Mouse (Mus musculus): ENCODE data around the gene Pkhd1.

The Pkhd1 gene

DNA sequence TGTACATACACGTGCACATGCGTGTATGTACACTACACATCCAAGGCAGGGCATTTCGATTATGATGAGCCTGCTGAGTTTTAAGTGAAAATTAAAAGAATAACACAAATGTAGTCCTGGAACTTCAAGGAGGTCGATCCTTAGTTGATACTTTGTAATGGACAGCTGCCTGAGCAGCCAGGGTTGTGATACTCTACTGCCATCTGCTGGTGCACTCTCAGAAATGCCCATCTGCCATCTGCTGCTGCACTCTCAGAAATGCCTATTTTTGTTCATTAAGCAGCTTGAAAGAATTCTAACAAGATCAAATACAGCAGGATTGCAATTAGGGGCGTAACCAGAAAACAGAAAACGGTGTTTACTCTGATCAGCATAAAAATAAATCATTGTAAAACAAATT lies 63.5 kb downstream of the Pkhd1 start:
- H3K36me3 ChIP-seq (ENCODE audit: insufficient read depth, low read length), result no peaks in the 10 kb centered on the region
- no peaks in the 10 kb centered on the region for H3K9me3 ChIP-seq (ENCODE audit: low read length)
- TF ChIP-seq POU5F1 (IDR thresholded peaks at IDR 0.05; ENCODE audit: borderline replicate concordance, low read length), result no peak
- TF ChIP-seq CTCF (conservative IDR thresholded peaks at IDR 0.05; ENCODE audit: low read length), result peak; percentile 84
- H3K4me3 ChIP-seq (replicated peaks; ENCODE audit: low read length), result no peak overlapping the region
- no peaks in the 10 kb centered on the region for H3K27me3 ChIP-seq (ENCODE audit: insufficient read depth, low read length)
- no peaks in the 10 kb centered on the region for H3K4me1 ChIP-seq (replicated peaks; ENCODE audit: low read depth, low read length)

GRCm38 (mm10) chr1:20551334-20551733 lies 66.5 kb downstream of the Pkhd1 start:
- Histone ChIP-seq H3K4me1 (replicated peaks; ENCODE audit: low read depth, low read length) (no peaks in the 10 kb centered on the region), H3K9me3 (ENCODE audit: low read length) (no peaks in the 10 kb centered on the region), H3K27me3 (ENCODE audit: insufficient read depth, low read length) (no peaks in the 10 kb centered on the region), H3K36me3 (ENCODE audit: insufficient read depth, low read length) (no peaks in the 10 kb centered on the region), H3K4me3 (replicated peaks; ENCODE audit: low read length) (no peak overlapping the region)
- no peak for TF ChIP-seq NANOG (IDR thresholded peaks at IDR 0.05; ENCODE audit: borderline replicate concordance, low read length)

- no peaks in the 10 kb centered on the region for H3K9me3 ChIP-seq (ENCODE audit: low read length)
- H3K27me3 ChIP-seq (ENCODE audit: insufficient read depth, low read length), result no peaks in the 10 kb centered on the region
- TF ChIP-seq NANOG (IDR thresholded peaks at IDR 0.05; ENCODE audit: borderline replicate concordance, low read length) (no peak), CTCF (conservative IDR thresholded peaks at IDR 0.05; ENCODE audit: low read length) (peak; percentile 83)
- H3K4me1 ChIP-seq (replicated peaks; ENCODE audit: low read depth, low read length), result no peaks in the 10 kb centered on the region
- no peak overlapping the region for H3K4me3 ChIP-seq (replicated peaks; ENCODE audit: low read length)
- no peaks in the 10 kb centered on the region for H3K36me3 ChIP-seq (ENCODE audit: insufficient read depth, low read length)
Measured at GRCm38 (mm10) chr1:20544526-20544925, 73.3 kb downstream of the Pkhd1 start.

GRCm38 (mm10) chr1:20513364-20514084 lies 104.3 kb downstream of the Pkhd1 start:
- no peak overlapping the region for H3K4me3 ChIP-seq (replicated peaks; ENCODE audit: low read length)

DNA sequence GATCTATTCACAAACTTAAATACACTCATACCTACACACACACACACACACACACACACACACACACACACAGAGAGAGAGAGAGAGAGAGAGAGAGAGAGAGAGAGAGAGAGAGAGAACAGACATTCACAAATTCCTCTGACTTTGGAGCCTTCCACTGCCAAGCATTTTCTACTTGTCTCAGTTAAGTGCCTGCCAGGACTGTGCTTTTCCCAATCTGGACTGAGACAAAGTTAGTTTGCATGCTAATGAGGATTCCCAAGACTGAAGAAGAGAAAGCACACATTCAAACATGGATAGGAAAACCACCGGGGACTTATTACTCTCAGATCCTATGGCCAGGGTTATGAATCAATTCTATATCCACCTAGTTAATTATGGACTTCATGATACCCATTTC lies 118.9 kb downstream of the Pkhd1 start:
- Histone ChIP-seq H3K4me1 (replicated peaks; ENCODE audit: low read depth, low read length) (no peaks in the 10 kb centered on the region), H3K4me3 (replicated peaks; ENCODE audit: low read length) (no peak overlapping the region), H3K36me3 (ENCODE audit: insufficient read depth, low read length) (no peaks in the 10 kb centered on the region), H3K27me3 (ENCODE audit: insufficient read depth, low read length) (no peaks in the 10 kb centered on the region), H3K9me3 (ENCODE audit: low read length) (no peaks in the 10 kb centered on the region)
- no peak for TF ChIP-seq CTCF (conservative IDR thresholded peaks at IDR 0.05; ENCODE audit: low read length)
- no peak for TF ChIP-seq POU5F1 (IDR thresholded peaks at IDR 0.05; ENCODE audit: borderline replicate concordance, low read length)
- TF ChIP-seq NANOG (IDR thresholded peaks at IDR 0.05; ENCODE audit: borderline replicate concordance, low read length), result no peak

More at GRCm38 (mm10) chr1:20513364-20514084, 104.3 kb downstream of the Pkhd1 start:
- H3K9me3 ChIP-seq (ENCODE audit: low read length), result 0 out of 2 replicates have a peak, but pooled peaks cover 3% of the 10 kb centered on the region
- no peaks in the 10 kb centered on the region for H3K27me3 ChIP-seq (ENCODE audit: insufficient read depth, low read length)
- H3K4me1 ChIP-seq (replicated peaks; ENCODE audit: low read depth, low read length), result no peaks in the 10 kb centered on the region
- no peaks in the 10 kb centered on the region for H3K36me3 ChIP-seq (ENCODE audit: insufficient read depth, low read length)
- TF ChIP-seq POU5F1 (IDR thresholded peaks at IDR 0.05; ENCODE audit: borderline replicate concordance, low read length) (no peak), CTCF (conservative IDR thresholded peaks at IDR 0.05; ENCODE audit: low read length) (peak; percentile 49), NANOG (IDR thresholded peaks at IDR 0.05; ENCODE audit: borderline replicate concordance, low read length) (no peak)

DNA sequence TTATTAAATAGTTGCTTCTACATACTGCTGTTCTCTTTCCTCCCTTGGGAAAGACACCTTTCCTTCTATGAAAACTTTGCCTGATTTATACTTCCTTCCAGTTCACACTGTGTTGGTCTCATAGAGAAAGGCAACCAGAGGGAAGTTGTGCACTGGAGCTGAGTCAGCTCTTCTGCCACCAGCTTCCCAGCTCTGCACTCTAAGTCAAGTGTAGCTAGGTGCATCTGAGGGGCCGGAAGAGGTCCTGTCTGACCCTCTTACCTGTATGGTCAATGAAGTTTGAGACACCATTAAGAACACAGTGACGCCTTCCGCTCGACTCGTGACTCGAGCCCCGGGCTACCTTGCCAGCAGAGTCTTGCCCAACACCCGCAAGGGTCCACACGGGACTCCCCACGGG lies 131.8 kb downstream of the Pkhd1 start:
- peak overlapping the region; percentile 59 for H3K4me3 ChIP-seq (replicated peaks; ENCODE audit: low read length)
- H3K36me3 ChIP-seq (ENCODE audit: insufficient read depth, low read length), result no peaks in the 10 kb centered on the region
- TF ChIP-seq POU5F1 (IDR thresholded peaks at IDR 0.05; ENCODE audit: borderline replicate concordance, low read length) (no peak), NANOG (IDR thresholded peaks at IDR 0.05; ENCODE audit: borderline replicate concordance, low read length) (no peak), CTCF (conservative IDR thresholded peaks at IDR 0.05; ENCODE audit: low read length) (no peak)
- H3K4me1 ChIP-seq (replicated peaks; ENCODE audit: low read depth, low read length), result peaks cover 5% of the 10 kb centered on the region; the same call in 1 of the 2 replicates
- no peaks in the 10 kb centered on the region for H3K9me3 ChIP-seq (ENCODE audit: low read length)
- peaks cover 4% of the 10 kb centered on the region; the same call in 1 of the 2 replicates for H3K27me3 ChIP-seq (ENCODE audit: insufficient read depth, low read length)

DNA sequence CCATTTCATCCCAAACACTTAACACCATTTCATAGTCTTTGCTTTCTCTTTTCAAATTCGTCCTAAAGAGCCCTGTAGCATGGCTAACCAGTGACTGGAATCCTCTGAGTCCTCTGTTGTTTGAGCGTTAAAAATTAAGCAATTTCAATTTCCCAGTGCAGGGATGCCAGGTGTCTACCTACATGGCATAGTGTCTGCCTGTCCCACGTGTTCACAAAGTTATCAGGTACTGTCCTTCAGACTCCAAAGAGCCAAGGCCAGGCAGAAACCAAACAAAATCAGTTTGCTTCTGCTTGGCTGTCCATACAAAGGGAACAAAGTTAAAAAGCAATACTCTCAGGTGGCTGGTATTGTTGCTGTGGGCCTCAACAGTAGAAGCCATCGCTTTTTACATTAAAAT lies 136.0 kb downstream of the Pkhd1 start:
- Histone ChIP-seq H3K4me3 (replicated peaks; ENCODE audit: low read length) (no peak overlapping the region), H3K27me3 (ENCODE audit: insufficient read depth, low read length) (peaks cover 25% of the 10 kb centered on the region), H3K9me3 (ENCODE audit: low read length) (no peaks in the 10 kb centered on the region), H3K36me3 (ENCODE audit: insufficient read depth, low read length) (no peaks in the 10 kb centered on the region), H3K4me1 (replicated peaks; ENCODE audit: low read depth, low read length) (peaks cover 13% of the 10 kb centered on the region; the same call in 1 of the 2 replicates)
- TF ChIP-seq NANOG (IDR thresholded peaks at IDR 0.05; ENCODE audit: borderline replicate concordance, low read length) (no peak), CTCF (conservative IDR thresholded peaks at IDR 0.05; ENCODE audit: low read length) (no peak), POU5F1 (IDR thresholded peaks at IDR 0.05; ENCODE audit: borderline replicate concordance, low read length) (no peak)

- TF ChIP-seq POU5F1 (IDR thresholded peaks at IDR 0.05; ENCODE audit: borderline replicate concordance, low read length) (no peak), NANOG (IDR thresholded peaks at IDR 0.05; ENCODE audit: borderline replicate concordance, low read length) (no peak)
- Histone ChIP-seq H3K36me3 (ENCODE audit: insufficient read depth, low read length) (no peaks in the 10 kb centered on the region), H3K9me3 (ENCODE audit: low read length) (no peaks in the 10 kb centered on the region), H3K4me1 (replicated peaks; ENCODE audit: low read depth, low read length) (peaks cover 8% of the 10 kb centered on the region; the same call in 1 of the 2 replicates), H3K4me3 (replicated peaks; ENCODE audit: low read length) (no peak overlapping the region), H3K27me3 (ENCODE audit: insufficient read depth, low read length) (peaks cover 25% of the 10 kb centered on the region)
Measured at GRCm38 (mm10) chr1:20478695-20479094, 139.2 kb downstream of the Pkhd1 start.

GRCm38 (mm10) chr1:20478266-20478659 lies 139.6 kb downstream of the Pkhd1 start:
- H3K4me1 ChIP-seq (replicated peaks; ENCODE audit: low read depth, low read length), result peaks cover 8% of the 10 kb centered on the region; the same call in 1 of the 2 replicates
- H3K9me3 ChIP-seq (ENCODE audit: low read length), result no peaks in the 10 kb centered on the region
- H3K4me3 ChIP-seq (replicated peaks; ENCODE audit: low read length), result peak overlapping the region; percentile 67
- TF ChIP-seq POU5F1 (IDR thresholded peaks at IDR 0.05; ENCODE audit: borderline replicate concordance, low read length) (no peak), NANOG (IDR thresholded peaks at IDR 0.05; ENCODE audit: borderline replicate concordance, low read length) (no peak), CTCF (conservative IDR thresholded peaks at IDR 0.05; ENCODE audit: low read length) (no peak)
- H3K27me3 ChIP-seq (ENCODE audit: insufficient read depth, low read length), result peaks cover 25% of the 10 kb centered on the region
- no peaks in the 10 kb centered on the region for H3K36me3 ChIP-seq (ENCODE audit: insufficient read depth, low read length)
